Mouse (Mus musculus): ENCODE measurements at regions not wholly inside any gene's neighbourhood (a gene's known extent, or its start where the extent isn't known, plus 50 kb on each side); places are given as distances from the start of the nearest gene placed in this dataset.

- TF ChIP-seq POLR2A (IDR thresholded peaks at IDR 0.05; ENCODE audit: low read depth, low read length) = no peak
- no peak for TF ChIP-seq CTCF (conservative IDR thresholded peaks at IDR 0.05; ENCODE audit: insufficient read depth, insufficient read length, low read depth, low read length)
Observed at GRCm38 (mm10) chr10:117493091-117493823, 113.4 kb upstream of the Cpsf6 start.

Data from kidney, adult 2 months (tissue).